8 mouse cellular contexts compared by ENCODE assay signal in genomic region chr12:36713866-36714662, GRCm38 (mm10).
A peak's percentile ranks its signal among the peaks of the same experiment; 100 is the strongest.
DNase-seq lines count a peak whose midpoint lies in the region; ATAC-seq and TF ChIP-seq lines count a peak whose summit lies in the region.

No protein-coding gene starts in this region.

- peak overlapping the region in 1 of 3 experiments; percentile 34 for H3K4me3 ChIP-seq in CH12.LX (replicated peaks in 1 of 3; ENCODE audit: low read depth in 2 of 3, low read length in 2 of 3, poor library complexity in 1 of 3)
- peak overlapping the region; percentile 27 for H3K4me3 ChIP-seq in embryonic facial prominence, embryonic 13.5 days
- peak overlapping the region; percentile 14; the same call in 1 of the 2 replicates for H3K4me3 ChIP-seq in heart, postnatal 0 days (ENCODE audit: low read depth, low read length)
- peak overlapping the region; percentile 35 for H3K4me3 ChIP-seq in lung, embryonic 16.5 days (ENCODE audit: low read length)

- H3K4me2 ChIP-seq in CH12.LX (ENCODE audit: insufficient read depth, low read depth, poor library complexity, severe bottlenecking), result peak overlapping the region; percentile 74
- H3K4me2 ChIP-seq in embryonic facial prominence, embryonic 13.5 days, result peak overlapping the region; percentile 57
- peak overlapping the region; percentile 49 for H3K4me2 ChIP-seq in heart, postnatal 0 days (ENCODE audit: low read depth, low read length)
- peak overlapping the region; percentile 53 for H3K4me2 ChIP-seq in lung, embryonic 16.5 days (ENCODE audit: low read depth, low read length)

- H3K79me2 ChIP-seq in CH12.LX (replicated peaks; ENCODE audit: control insufficient read depth, extremely low read depth, insufficient read depth, poor library complexity, severe bottlenecking), result no peaks in the 10 kb centered on the region

- peak overlapping the region; percentile 53 for H3K9ac ChIP-seq in CH12.LX (ENCODE audit: insufficient read depth, low read depth)
- 0 out of 2 replicates have a peak overlapping the region, but pooled peaks have one; percentile 27 for H3K9ac ChIP-seq in embryonic facial prominence, embryonic 13.5 days
- no peak overlapping the region for H3K9ac ChIP-seq in heart, postnatal 0 days (replicated peaks; ENCODE audit: low read depth, low read length)
- peak overlapping the region; percentile 52 for H3K9ac ChIP-seq in lung, embryonic 16.5 days (ENCODE audit: low read length)

- H3K27me3 ChIP-seq in CH12.LX (replicated peaks), result no peaks in the 10 kb centered on the region
- H3K27me3 ChIP-seq in embryonic facial prominence, embryonic 13.5 days, result 0 out of 2 replicates have a peak, but pooled peaks cover 5% of the 10 kb centered on the region
- H3K27me3 ChIP-seq in heart, postnatal 0 days (ENCODE audit: control insufficient read depth, insufficient read depth, low read length), result no peaks in the 10 kb centered on the region
- no peaks in the 10 kb centered on the region for H3K27me3 ChIP-seq in lung, embryonic 16.5 days (ENCODE audit: control insufficient read depth, insufficient read depth, low read depth, low read length)

- in situ Hi-C loops in CH12.LX (cut with MboI; ENCODE audit: low pct_ligation_motif_present, low pct_unique_long_range_greater_than_20kb, low sequenced_read_pairs), result no loop called here

- H3K27ac ChIP-seq in CH12.LX (ENCODE audit: insufficient read depth, low read depth), result no peak overlapping the region
- H3K27ac ChIP-seq in embryonic facial prominence, embryonic 13.5 days, result no peak overlapping the region
- H3K27ac ChIP-seq in heart, postnatal 0 days (ENCODE audit: low read depth), result no peak overlapping the region
- H3K27ac ChIP-seq in lung, embryonic 16.5 days (ENCODE audit: low read length), result no peak overlapping the region; the same call in 1 of the 2 replicates

- ATAC-seq in embryonic facial prominence, embryonic 13.5 days (ENCODE audit: insufficient number of reproducible peaks, insufficient read depth, low FRiP score, low TSS enrichment, low read depth), result no peak
- ATAC-seq in heart, postnatal 0 days (ENCODE audit: insufficient read depth, low read depth), result no peak
- peak; percentile 58 for ATAC-seq in lung, embryonic 16.5 days (ENCODE audit: low read depth)

- WGBS in embryonic facial prominence, embryonic 13.5 days, result 16% methylated on average over 17 of the region's 17 CpGs
- 15% methylated on average over 17 of the region's 17 CpGs for WGBS in heart, postnatal 0 days
- WGBS in lung, embryonic 16.5 days, result 13% methylated on average over 17 of the region's 17 CpGs

- dilution Hi-C loops in CH12.LX (cut with MboI; ENCODE audit: extremely low pct_ligation_motif_present, extremely low pct_unique_long_range_greater_than_20kb, low sequenced_read_pairs), result no loop called here

- H3K4me1 ChIP-seq in CH12.LX (ENCODE audit: control insufficient read depth in 1 of 2, insufficient read depth in 2 of 2), result peaks cover 0 to 8% of the 10 kb centered on the region in 2 experiments; a peak in 2 of 4 replicates
- H3K4me1 ChIP-seq in embryonic facial prominence, embryonic 13.5 days, result peaks cover 13% of the 10 kb centered on the region; the same call in 1 of the 2 replicates
- no peaks in the 10 kb centered on the region; the same call in 1 of the 2 replicates for H3K4me1 ChIP-seq in heart, postnatal 0 days (ENCODE audit: control insufficient read depth, insufficient read depth)
- peaks cover 18% of the 10 kb centered on the region for H3K4me1 ChIP-seq in lung, embryonic 16.5 days (replicated peaks; ENCODE audit: control insufficient read depth, insufficient read depth, low read length)

- no peak for TF ChIP-seq EP300 in CH12.LX (IDR thresholded peaks at IDR 0.05; ENCODE audit: low read length)
- TF ChIP-seq EP300 in heart, postnatal 0 days (IDR thresholded peaks at IDR 0.05; ENCODE audit: low read depth), result no peak

- peak in 1 of 2 experiments; percentile 68; a peak in 2 of 4 replicates for TF ChIP-seq CTCF in CH12.LX (conservative IDR thresholded peaks at IDR 0.05 in 1 of 2, IDR thresholded peaks at IDR 0.05 in 1 of 2; ENCODE audit: low read depth in 2 of 2, low read length in 2 of 2)
- TF ChIP-seq CTCF in heart, postnatal 0 days (IDR thresholded peaks at IDR 0.05; ENCODE audit: low read depth), result peak; percentile 51

- no peak for TF ChIP-seq POLR2A in CH12.LX (IDR thresholded peaks at IDR 0.05; ENCODE audit: low read depth, low read length)

- H3K9me3 ChIP-seq in CH12.LX (replicated peaks; ENCODE audit: low read length), result no peaks in the 10 kb centered on the region
- no peaks in the 10 kb centered on the region for H3K9me3 ChIP-seq in embryonic facial prominence, embryonic 13.5 days
- H3K9me3 ChIP-seq in heart, postnatal 0 days (replicated peaks; ENCODE audit: control insufficient read depth, low read length), result no peaks in the 10 kb centered on the region
- no peaks in the 10 kb centered on the region for H3K9me3 ChIP-seq in lung, embryonic 16.5 days (ENCODE audit: control insufficient read depth, low read length)

- peak; percentile 78 for TF ChIP-seq RAD21 in CH12.LX (IDR thresholded peaks at IDR 0.05; ENCODE audit: low read depth, low read length)

- DNase-seq in CH12.LX (ENCODE audit: extremely low read depth), result peak; percentile 41
- peak; percentile 52 for DNase-seq in adipocyte (ENCODE audit: low spot score)
- peak; percentile 58 for DNase-seq in heart, postnatal 0 days (ENCODE audit: low spot score)
- peak; percentile 13 to 59 for DNase-seq in layer of hippocampus, adult 18-20 months (ENCODE audit: low spot score in 2 of 2)
- peak; percentile 26 to 33 for DNase-seq in right cerebral cortex, adult 2 months (ENCODE audit: low spot score in 2 of 2)
- no peak for DNase-seq in yolk sac, embryonic 10.5 days (ENCODE audit: low spot score)

- H3K36me3 ChIP-seq in CH12.LX (replicated peaks in 1 of 2; ENCODE audit: control insufficient read depth in 1 of 2, insufficient read depth in 1 of 2, low read length in 1 of 2), result no peaks in the 10 kb centered on the region
- no peaks in the 10 kb centered on the region for H3K36me3 ChIP-seq in embryonic facial prominence, embryonic 13.5 days
- H3K36me3 ChIP-seq in heart, postnatal 0 days (replicated peaks; ENCODE audit: control insufficient read depth, insufficient read depth, low read length), result no peaks in the 10 kb centered on the region
- no peaks in the 10 kb centered on the region for H3K36me3 ChIP-seq in lung, embryonic 16.5 days (ENCODE audit: control insufficient read depth, insufficient read depth, low read length)

TF ChIP-seq in CH12.LX, 34 proteins besides CTCF, POLR2A, EP300 and RAD21:
- TF ChIP-seq SMC3 (IDR thresholded peaks at IDR 0.05; ENCODE audit: low read depth, low read length), result peak; percentile 61
- 0 out of 2 replicates have a peak, but pooled peaks have one; percentile 15 for TF ChIP-seq IRF4 (IDR thresholded peaks at IDR 0.05; ENCODE audit: low read depth, low read length)
- no peak for TF ChIP-seq POLR2AphosphoS2 (IDR thresholded peaks at IDR 0.05; ENCODE audit: low read depth, low read length)
- TF ChIP-seq MAX (IDR thresholded peaks at IDR 0.05; ENCODE audit: low read length), result no peak
- TF ChIP-seq ZNF384 (IDR thresholded peaks at IDR 0.05; ENCODE audit: low read depth, low read length), result peak; percentile 86
- TF ChIP-seq ZC3H11A (IDR thresholded peaks at IDR 0.05; ENCODE audit: low read depth, low read length), result 0 out of 2 replicates have a peak, but pooled peaks have one; percentile 28
- no peak for TF ChIP-seq TBP (conservative IDR thresholded peaks at IDR 0.05; ENCODE audit: low read depth, low read length)
TF ChIP-seq in CH12.LX: peak in this region for 4.
